Mouse (Mus musculus) lung, postnatal 36 days (tissue): ENCODE results near the gene Abhd8.
"Not testable (repeated sequence)": the region's sequence is repeated elsewhere in the genome, so short reads cannot be mapped to it uniquely, and the experiment has no call there.

Experiments
- DNase-seq: peaks from one replicate; pipeline ENCODE4 v3.0.0; 2022; ENCODE audit warnings: mixed read lengths

Abhd8 gene

GRCm38 (mm10) chr8:71457659-71458270 lies 5.7 kb downstream of the Abhd8 start:
- no peak for DNase-seq

GRCm38 (mm10) chr8:71456906-71457305 lies 6.5 kb downstream of the Abhd8 start:
- DNase-seq, result peak; percentile 26

- DNase-seq, result no peak
Measured at GRCm38 (mm10) chr8:71454668-71455067, 8.8 kb downstream of the Abhd8 start.

GRCm38 (mm10) chr8:71452669-71453068 lies 10.8 kb downstream of the Abhd8 start:
- DNase-seq, result no peak

DNA sequence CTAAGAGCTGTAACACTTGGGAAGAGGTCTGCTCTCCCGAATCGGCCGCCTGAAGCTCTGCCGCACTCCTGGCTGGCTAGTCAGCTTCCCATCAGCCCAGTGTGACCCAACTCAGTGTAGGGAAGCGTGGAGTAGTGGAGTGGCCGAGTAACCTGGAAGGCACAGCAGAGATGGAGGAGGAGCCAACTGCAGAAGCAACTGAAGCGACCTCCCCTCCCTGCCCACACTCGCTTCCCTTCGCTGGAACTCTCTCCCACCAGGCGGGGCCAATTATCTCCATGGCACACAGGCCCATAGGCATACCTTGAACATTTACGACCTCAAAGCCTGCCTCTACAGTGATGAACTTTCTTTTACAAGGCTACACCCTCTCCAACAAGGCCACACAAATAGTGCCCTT lies 11.7 kb downstream of the Abhd8 start:
- no peak for DNase-seq

DNA sequence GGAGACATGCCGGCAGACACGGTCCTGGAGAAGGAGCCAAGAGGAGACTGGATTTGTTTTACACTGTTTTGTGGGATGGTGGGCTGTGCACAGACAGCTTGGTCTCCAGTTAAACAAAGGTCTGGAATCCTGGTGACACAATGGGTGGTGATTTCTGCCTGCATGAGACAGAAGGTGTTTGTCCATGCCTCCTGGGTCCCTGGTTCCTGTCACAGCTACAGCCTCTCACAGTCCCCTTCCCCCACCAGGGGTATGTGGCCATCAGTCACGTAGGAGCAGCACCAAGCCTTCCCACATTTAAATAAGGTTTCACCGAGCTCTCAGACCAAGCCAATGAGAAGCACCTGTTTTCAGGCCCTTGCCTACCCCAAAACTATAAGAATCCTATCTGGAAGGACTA lies 12.1 kb downstream of the Abhd8 start:
- no peak for DNase-seq

DNA sequence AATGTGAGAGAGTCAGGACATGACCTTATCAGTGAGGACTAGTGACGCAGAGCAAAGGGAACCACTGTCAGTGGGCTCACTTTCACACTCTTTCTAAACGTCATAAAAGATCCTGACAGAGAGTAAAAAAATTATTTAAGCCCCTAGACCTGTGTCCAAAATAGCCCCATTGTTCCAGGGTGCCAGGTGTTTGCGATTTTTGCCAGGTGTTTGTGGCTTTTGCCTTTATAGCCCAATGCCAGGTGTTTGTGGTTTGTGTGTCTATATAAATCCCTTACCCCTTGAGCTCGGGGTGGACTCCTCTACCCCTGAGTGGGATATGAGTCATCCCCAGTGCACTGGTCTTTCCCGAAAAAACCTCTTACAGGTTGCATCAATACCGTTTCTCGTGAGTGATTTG lies 18.4 kb downstream of the Abhd8 start:
- no peak for DNase-seq

DNA sequence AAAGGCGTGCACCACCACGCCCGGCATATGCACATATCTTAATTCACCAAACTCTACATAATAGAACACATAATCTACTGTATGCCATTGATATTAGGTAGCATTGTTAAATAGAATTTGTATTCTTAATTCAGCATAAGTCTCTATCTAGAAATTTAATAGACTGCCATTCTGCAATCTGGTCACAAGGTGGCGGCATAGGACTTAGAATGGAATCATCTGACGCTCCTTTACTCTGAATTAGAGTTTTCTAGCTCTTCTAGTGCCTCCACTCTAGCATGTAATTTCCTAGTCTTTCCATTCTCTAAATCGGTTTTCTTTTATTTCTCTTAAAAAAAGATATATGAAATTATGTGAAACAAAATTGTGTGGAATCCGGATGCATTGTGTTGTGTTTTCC lies 22.1 kb downstream of the Abhd8 start:
- peak; percentile 69 for DNase-seq

DNA sequence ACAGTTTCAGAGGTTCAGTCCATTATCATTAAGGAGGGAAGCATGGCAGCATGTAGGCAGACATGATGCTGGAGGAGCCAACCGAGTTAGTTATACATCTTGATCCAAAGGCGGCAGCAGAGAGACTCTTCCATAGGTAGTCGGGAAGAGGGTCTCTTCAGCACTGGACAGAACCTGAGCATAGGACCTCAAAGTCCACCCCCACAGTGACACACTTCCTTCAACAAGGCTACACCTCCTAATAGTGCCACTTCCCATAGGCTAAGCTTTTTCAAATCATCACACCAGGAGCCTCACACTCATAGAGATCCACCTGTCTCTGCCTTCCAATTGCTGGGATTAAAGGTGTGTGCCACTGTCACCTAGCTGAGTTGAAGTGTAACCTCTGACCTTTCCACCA lies 26.4 kb downstream of the Abhd8 start:
- DNase-seq, result no peak

GRCm38 (mm10) chr8:71432935-71433334 lies 30.5 kb downstream of the Abhd8 start:
- DNase-seq, result not testable (repeated sequence)

DNA sequence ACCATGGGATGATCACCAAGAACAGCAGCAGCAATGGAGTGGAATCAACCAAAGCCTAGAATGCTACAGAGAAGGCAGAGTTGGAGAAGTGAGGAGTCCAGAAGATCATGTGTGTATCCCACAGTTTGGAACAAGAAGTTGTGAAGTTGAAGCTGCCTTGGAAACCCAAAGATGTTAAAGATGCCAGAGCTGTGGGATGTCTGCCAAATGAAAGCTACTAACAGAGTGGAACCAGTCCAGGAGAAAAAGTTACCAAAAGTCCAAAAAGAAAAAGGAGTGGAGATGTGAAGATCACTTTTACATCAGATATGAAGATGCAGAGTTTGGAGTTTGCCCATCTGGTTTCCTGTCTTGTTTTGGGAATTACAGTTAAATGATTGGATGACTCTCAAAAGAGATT lies 41.3 kb downstream of the Abhd8 start:
- no peak for DNase-seq

DNA sequence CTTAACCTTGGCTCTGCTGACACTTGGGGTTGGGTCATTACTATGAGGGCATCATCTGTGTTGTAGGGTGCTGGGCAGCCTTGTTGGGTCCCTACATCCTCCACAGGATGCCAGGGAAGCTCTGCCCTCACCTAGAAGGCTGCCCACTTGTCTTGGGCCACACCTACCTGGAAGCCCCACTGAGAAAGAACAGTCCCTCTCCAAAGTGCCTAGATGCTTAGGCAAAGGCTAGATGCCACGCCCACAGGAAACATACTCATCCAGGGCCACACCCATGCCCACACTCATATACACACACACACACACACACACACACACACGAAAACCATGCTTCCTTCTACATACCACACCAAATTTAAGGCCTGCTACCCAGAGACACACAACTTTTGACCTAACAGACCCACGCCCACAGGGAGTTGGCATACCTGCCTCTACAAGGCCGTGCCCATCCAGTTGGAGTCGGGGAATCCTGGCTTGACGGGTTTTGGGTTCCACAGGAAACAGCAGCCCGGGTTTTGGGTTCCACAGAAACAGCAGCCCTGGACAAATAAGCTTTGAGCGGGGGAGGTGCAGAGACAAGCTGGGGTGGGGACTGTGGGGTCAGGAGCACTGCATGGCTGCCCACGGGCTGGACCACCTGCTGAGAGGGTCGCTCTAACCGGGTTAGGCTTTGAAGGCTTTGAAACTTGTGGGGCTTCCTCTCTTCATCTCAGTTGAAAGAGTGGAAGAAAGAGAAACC lies 51.8 kb downstream of the Abhd8 start:
- no peak for DNase-seq

- DNase-seq, result no peak
Measured at GRCm38 (mm10) chr8:71408231-71408630, 55.2 kb downstream of the Abhd8 start.

- no peak for DNase-seq
Measured at GRCm38 (mm10) chr8:71407441-71407840, 56.0 kb downstream of the Abhd8 start.
